Comparison of ENCODE assay signal across 9 mouse cellular contexts in genomic region chr4:154674541-154674940, GRCm38 (mm10). TPM values are rescaled to one million over a fixed set of nuclear protein-coding genes. Genes with fewer than 3 reads are reported as not detected.
DNase-seq lines count a peak whose midpoint lies in the region; ATAC-seq and TF ChIP-seq lines count a peak whose summit lies in the region.
"Had no signal": no experiment of that assay in that cellular context is flagged by ENCODE, and none has a peak within 500 bp of the region (broad histone marks: within the 10 kb centered on the region; RNA-seq: fewer than 3 reads in every experiment).

No protein-coding gene starts in this region.

- ATAC-seq in forebrain, embryonic 11.5 days (replicated peaks; ENCODE audit: low FRiP score), result peak; percentile 56
- ATAC-seq in hindbrain, embryonic 12.5 days (ENCODE audit: low FRiP score), result no peak
- ATAC-seq in midbrain, embryonic 14.5 days (ENCODE audit: low FRiP score, low TSS enrichment), result no peak; the same call in 1 of the 2 replicates

- 2% methylated on average over 12 of the region's 12 CpGs for WGBS in cerebellum, adult 2 months
- WGBS in forebrain, embryonic 11.5 days, result 2% methylated on average over 12 of the region's 12 CpGs
- WGBS in hindbrain, embryonic 12.5 days, result 3% methylated on average over 12 of the region's 12 CpGs
- 1% methylated on average over 12 of the region's 12 CpGs for WGBS in midbrain, embryonic 14.5 days

- no peak overlapping the region for H3K9ac ChIP-seq in forebrain, embryonic 11.5 days (ENCODE audit: low read length)
- no peak overlapping the region for H3K9ac ChIP-seq in hindbrain, embryonic 12.5 days
- no peak overlapping the region for H3K9ac ChIP-seq in midbrain, embryonic 14.5 days (replicated peaks; ENCODE audit: low read length)

- TF ChIP-seq POLR2A in cerebellum, adult 2 months (IDR thresholded peaks at IDR 0.05; ENCODE audit: borderline replicate concordance, insufficient read depth, low read length), result no peak
- no peak for TF ChIP-seq POLR2A in testis, adult 2 months (IDR thresholded peaks at IDR 0.05; ENCODE audit: control insufficient read depth, low read depth, low read length)

- no peak overlapping the region for H3K27ac ChIP-seq in cerebellum, adult 2 months (ENCODE audit: insufficient read depth, low read length)
- H3K27ac ChIP-seq in forebrain, embryonic 11.5 days (ENCODE audit: low read depth, low read length), result no peak overlapping the region
- H3K27ac ChIP-seq in hindbrain, embryonic 12.5 days, result no peak overlapping the region
- H3K27ac ChIP-seq in midbrain, embryonic 14.5 days (replicated peaks; ENCODE audit: low read depth, low read length), result no peak overlapping the region
- H3K27ac ChIP-seq in testis, adult 2 months (ENCODE audit: control insufficient read depth, insufficient read depth, low read depth, low read length), result no peak overlapping the region

- TF ChIP-seq CTCF in cerebellum, adult 2 months (IDR thresholded peaks at IDR 0.05; ENCODE audit: borderline replicate concordance, insufficient read depth, low read depth, low read length), result peak; percentile 56
- peak; percentile 73; the same call in 1 of the 2 replicates for TF ChIP-seq CTCF in testis, adult 2 months (IDR thresholded peaks at IDR 0.05; ENCODE audit: control insufficient read depth, insufficient read depth, insufficient replicate concordance, low read depth, low read length)

- peak overlapping the region; percentile 18; the same call in 1 of the 2 replicates for H3K4me2 ChIP-seq in forebrain, embryonic 11.5 days (ENCODE audit: low read depth, low read length, severe bottlenecking)
- peak overlapping the region; percentile 16; the same call in 1 of the 2 replicates for H3K4me2 ChIP-seq in hindbrain, embryonic 12.5 days (replicated peaks)
- H3K4me2 ChIP-seq in midbrain, embryonic 14.5 days (ENCODE audit: low read length), result peak overlapping the region; percentile 35

- no peak overlapping the region for H3K4me3 ChIP-seq in cerebellum, adult 2 months (replicated peaks; ENCODE audit: insufficient read depth, low read depth, low read length)
- H3K4me3 ChIP-seq in forebrain, embryonic 11.5 days (ENCODE audit: low read depth, low read length), result no peak overlapping the region
- no peak overlapping the region for H3K4me3 ChIP-seq in hindbrain, embryonic 12.5 days
- no peak overlapping the region for H3K4me3 ChIP-seq in midbrain, embryonic 14.5 days (replicated peaks; ENCODE audit: low read depth, low read length)
- no peak overlapping the region for H3K4me3 ChIP-seq in testis, adult 2 months (ENCODE audit: control insufficient read depth, low read depth, low read length)

- H3K36me3 ChIP-seq in forebrain, embryonic 11.5 days (ENCODE audit: control insufficient read depth, insufficient read depth, low read length), result no peaks in the 10 kb centered on the region
- H3K36me3 ChIP-seq in hindbrain, embryonic 12.5 days, result no peaks in the 10 kb centered on the region
- H3K36me3 ChIP-seq in midbrain, embryonic 14.5 days (ENCODE audit: control insufficient read depth, insufficient read depth, low read length), result no peaks in the 10 kb centered on the region
- H3K36me3 ChIP-seq in testis, adult 2 months (ENCODE audit: control insufficient read depth, insufficient read depth, low read length), result no peaks in the 10 kb centered on the region

- no peaks in the 10 kb centered on the region; the same call in 1 of the 2 replicates for H3K27me3 ChIP-seq in cerebellum, adult 2 months (ENCODE audit: control insufficient read depth, insufficient read depth, low read length)
- no peaks in the 10 kb centered on the region for H3K27me3 ChIP-seq in forebrain, embryonic 11.5 days (ENCODE audit: control insufficient read depth, insufficient read depth, low read length)
- peaks cover 25% of the 10 kb centered on the region; the same call in 1 of the 2 replicates for H3K27me3 ChIP-seq in hindbrain, embryonic 12.5 days
- H3K27me3 ChIP-seq in midbrain, embryonic 14.5 days (ENCODE audit: control insufficient read depth, insufficient read depth, low read length), result no peaks in the 10 kb centered on the region
- H3K27me3 ChIP-seq in testis, adult 2 months (ENCODE audit: control insufficient read depth, insufficient read depth, low read length), result no peaks in the 10 kb centered on the region

- DNase-seq in cerebellum, adult 2 months, result peak in 1 of 2 experiments; percentile 28
- no peak for DNase-seq in cerebellum, adult 9-11 months
- DNase-seq in adrenal gland, postnatal 14 days, result peak; percentile 69
- peak; percentile 89 for DNase-seq in forebrain, embryonic 11.5 days (ENCODE audit: low spot score)
- DNase-seq in left cerebral cortex, postnatal 10 days (ENCODE audit: extremely low spot score in 1 of 2, low spot score in 2 of 2), result peak; percentile 27 to 53
- peak; percentile 87 for DNase-seq in midbrain, embryonic 14.5 days

- H3K9me3 ChIP-seq in forebrain, embryonic 11.5 days (ENCODE audit: control insufficient read depth, low read length), result no peaks in the 10 kb centered on the region
- H3K9me3 ChIP-seq in hindbrain, embryonic 12.5 days (replicated peaks), result no peaks in the 10 kb centered on the region
- no peaks in the 10 kb centered on the region for H3K9me3 ChIP-seq in midbrain, embryonic 14.5 days (ENCODE audit: control insufficient read depth, low read length)

- intact Hi-C loops in left cerebral cortex, postnatal 10 days (cut with DNase I), result loop anchor here (10.0 kb wide), 1 partner anchor 350 kb away; no protein-coding TSS in a partner anchor

- H3K4me1 ChIP-seq in cerebellum, adult 2 months (ENCODE audit: control insufficient read depth, insufficient read depth, low read length), result no peaks in the 10 kb centered on the region
- H3K4me1 ChIP-seq in forebrain, embryonic 11.5 days (replicated peaks; ENCODE audit: control insufficient read depth, insufficient read depth, low read length), result no peaks in the 10 kb centered on the region
- H3K4me1 ChIP-seq in hindbrain, embryonic 12.5 days, result peaks cover 11% of the 10 kb centered on the region; the same call in 1 of the 2 replicates
- H3K4me1 ChIP-seq in midbrain, embryonic 14.5 days (ENCODE audit: control insufficient read depth, insufficient read depth, low read length), result peaks cover 8% of the 10 kb centered on the region; the same call in 1 of the 2 replicates
- no peaks in the 10 kb centered on the region; the same call in 1 of the 2 replicates for H3K4me1 ChIP-seq in testis, adult 2 months (ENCODE audit: control insufficient read depth, insufficient read depth, low read length)

RNA-seq across cellular contexts. Expression of gene Actrt2, which starts 6.9 kb away (rescaled TPM):
- not detected in 2 replicates for polyA plus RNA-seq in cerebellum, adult 2 months (2012; rRNA removed)
- total RNA-seq in adrenal gland, postnatal 14 days (2021), result not detected in 2 replicates
- polyA plus RNA-seq in forebrain, embryonic 11.5 days (2014; fragmentation: Nextera tagmentation; extraction: Ambion mirVana), result not detected in 2 replicates
- not detected in 2 replicates for polyA plus RNA-seq in hindbrain, embryonic 12.5 days (2016; fragmentation: Nextera tagmentation; extraction: Ambion mirVana)
- total RNA-seq in left cerebral cortex, postnatal 10 days (2021), result not detected
- not detected in 2 replicates for polyA plus RNA-seq in midbrain, embryonic 14.5 days (2014; fragmentation: Nextera tagmentation; extraction: Ambion mirVana)
- 646 and 664 TPM in 2 replicates for polyA plus RNA-seq in testis, adult 2 months (2012; rRNA removed)
- total RNA-seq: left cerebral cortex, postnatal 14 days had no signal

RNA-seq across cellular contexts. Expression of gene Prdm16, which starts 37.9 kb away (rescaled TPM):
- polyA plus RNA-seq in cerebellum, adult 2 months (2012; rRNA removed), result 4.9 and 6.0 TPM in 2 replicates
- total RNA-seq in adrenal gland, postnatal 14 days (2021), result 10.2 and 12.7 TPM in 2 replicates
- polyA plus RNA-seq in forebrain, embryonic 11.5 days (2014; fragmentation: Nextera tagmentation; extraction: Ambion mirVana), result 44.7 and 49.3 TPM in 2 replicates
- 26.4 and 32.3 TPM in 2 replicates for polyA plus RNA-seq in hindbrain, embryonic 12.5 days (2016; fragmentation: Nextera tagmentation; extraction: Ambion mirVana)
- 1 to 10 TPM; 4.9 to 6.1 TPM for total RNA-seq in left cerebral cortex, postnatal 10 days (2021)
- 5.2 and 10.1 TPM in 2 replicates for polyA plus RNA-seq in midbrain, embryonic 14.5 days (2014; fragmentation: Nextera tagmentation; extraction: Ambion mirVana)
- 3.0 and 3.4 TPM in 2 replicates for polyA plus RNA-seq in testis, adult 2 months (2012; rRNA removed)

Comparison
In these comparisons a context has a peak if more than half of its experiments do, and no peak if none do; other contexts are left out.
1. RNA of gene Actrt2, which starts 6.9 kb away (polyA plus RNA-seq): 646 to 664 TPM in testis, adult 2 months; not detected in cerebellum, adult 2 months, not detected in forebrain, embryonic 11.5 days, not detected in hindbrain, embryonic 12.5 days and not detected in midbrain, embryonic 14.5 days; every median in the first group is over 100 times any median in the second.
2. Peak in every context shown above with its lines, with median percentiles within 50 percentile points of each other: H3K4me2 ChIP-seq.